Mouse (Mus musculus) small intestine, adult 2 months (tissue): Measurements from ENCODE around the gene Olfr434.

Experiments used
- CTCF ChIP-seq: fragments of 200-500 bp; IDR thresholded peaks from 2 replicates; pipeline ENCODE4 v1.5.1; 2012; ENCODE audit warnings: low read depth, mild to moderate bottlenecking, control low read depth, inconsistent platforms, low read length, moderate library complexity, mixed read lengths; ENCODE audit not compliant: insufficient replicate concordance, insufficient read length; ENCODE audit errors: extremely low read depth
- POLR2A ChIP-seq: fragments of 200-500 bp; IDR thresholded peaks from 2 replicates; pipeline ENCODE4 v1.6.1; 2012; ENCODE audit warnings: low read depth, mild to moderate bottlenecking, control low read depth, inconsistent platforms, low read length, moderate library complexity

DNA sequence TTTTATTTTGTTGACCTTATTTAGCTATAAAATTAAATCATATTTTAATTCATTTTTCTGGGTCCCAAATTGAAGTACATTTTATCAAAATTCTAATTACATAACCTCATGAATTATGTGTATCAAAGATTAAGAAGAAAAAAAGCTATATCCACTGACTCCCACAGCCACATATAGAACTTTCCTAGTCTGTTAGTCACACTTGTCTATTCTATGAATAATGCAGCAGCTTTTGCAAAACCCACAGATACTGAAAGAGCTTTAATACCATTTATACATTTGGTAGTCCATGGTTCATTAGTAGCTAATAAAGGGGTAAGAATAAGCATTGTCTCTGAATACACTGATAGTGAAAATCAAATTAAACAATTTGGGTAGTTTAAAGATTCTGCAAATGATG is 10.0 kb upstream of the Olfr434 start:
- no peak for TF ChIP-seq CTCF
- TF ChIP-seq POLR2A: no peak
